Mouse (Mus musculus) thymus, postnatal 36 days (tissue): ENCODE measurements around the gene Zfp990.
"Not testable (repeated sequence)": the region's sequence is repeated elsewhere in the genome, so short reads cannot be mapped to it uniquely, and the experiment has no call there.

Experiments used
- DNase-seq, 2 experiments: peaks; one replicate each; pipeline ENCODE4 v3.0.0; 2022; ENCODE audit warnings: mixed read lengths in 2 of 2

Gene Zfp990

DNA sequence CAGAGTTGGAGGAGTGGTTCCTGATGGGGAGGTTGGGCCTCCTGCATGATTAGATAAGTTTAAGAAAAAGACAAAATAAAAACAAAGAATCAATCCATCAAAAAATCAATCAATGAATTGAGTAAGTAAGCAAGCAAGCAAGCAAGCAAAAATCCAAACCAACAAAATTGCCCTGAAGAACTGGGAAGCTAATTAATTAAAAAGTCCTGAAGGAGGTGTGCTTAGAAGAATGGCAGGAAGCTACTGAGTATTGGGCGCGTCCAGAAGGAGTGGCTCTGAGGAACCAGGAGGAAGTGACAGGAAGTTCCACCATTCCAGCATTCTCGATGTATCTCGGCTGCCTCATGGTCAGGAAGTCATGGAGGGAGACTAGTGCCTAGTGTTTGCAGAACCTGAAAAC, at the start of gene Zfp990:
Gene Zfp990, plus strand, starts transcription at position 301 of the 400 bp plus-strand sequence.
- not testable (repeated sequence) for DNase-seq

- peak; percentile 44 to 58 for DNase-seq
These were observed 46.9 kb upstream of the Zfp990 start for GRCm38 (mm10) chr4:145463553-145464253.

- no peak for DNase-seq
These were observed 32.4 kb upstream of the Zfp990 start for GRCm38 (mm10) chr4:145478128-145478527.

GRCm38 (mm10) chr4:145480699-145481098, 29.9 kb upstream of the Zfp990 start:
- DNase-seq: not testable (repeated sequence)

DNA sequence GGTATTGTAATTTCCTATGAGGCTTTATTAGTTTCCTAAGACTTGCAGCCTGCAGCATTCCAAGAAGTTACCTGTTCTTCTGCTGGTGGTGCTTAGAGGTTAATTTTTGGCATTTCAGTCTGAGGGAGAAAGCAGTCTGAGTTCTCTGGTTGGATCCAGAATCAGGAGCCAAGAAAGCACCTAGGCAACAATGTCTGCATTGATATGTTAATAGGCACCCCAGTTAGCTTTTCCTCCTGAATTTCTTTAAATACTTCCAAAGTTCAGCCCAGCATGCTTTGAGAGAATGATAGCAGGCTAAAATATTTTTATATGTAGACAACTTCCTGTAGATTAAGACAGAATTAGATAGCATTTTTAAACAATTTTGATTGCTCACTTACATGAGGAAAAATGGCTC, 21.2 kb upstream of the Zfp990 start:
- DNase-seq: no peak

- no peak for DNase-seq
These were observed 18.4 kb upstream of the Zfp990 start for GRCm38 (mm10) chr4:145492132-145492531.

- DNase-seq: not testable (repeated sequence)
These were observed 17.2 kb upstream of the Zfp990 start for GRCm38 (mm10) chr4:145493316-145493715.

GRCm38 (mm10) chr4:145514637-145515036, 4.1 kb downstream of the Zfp990 start:
- DNase-seq: not testable (repeated sequence)

DNA sequence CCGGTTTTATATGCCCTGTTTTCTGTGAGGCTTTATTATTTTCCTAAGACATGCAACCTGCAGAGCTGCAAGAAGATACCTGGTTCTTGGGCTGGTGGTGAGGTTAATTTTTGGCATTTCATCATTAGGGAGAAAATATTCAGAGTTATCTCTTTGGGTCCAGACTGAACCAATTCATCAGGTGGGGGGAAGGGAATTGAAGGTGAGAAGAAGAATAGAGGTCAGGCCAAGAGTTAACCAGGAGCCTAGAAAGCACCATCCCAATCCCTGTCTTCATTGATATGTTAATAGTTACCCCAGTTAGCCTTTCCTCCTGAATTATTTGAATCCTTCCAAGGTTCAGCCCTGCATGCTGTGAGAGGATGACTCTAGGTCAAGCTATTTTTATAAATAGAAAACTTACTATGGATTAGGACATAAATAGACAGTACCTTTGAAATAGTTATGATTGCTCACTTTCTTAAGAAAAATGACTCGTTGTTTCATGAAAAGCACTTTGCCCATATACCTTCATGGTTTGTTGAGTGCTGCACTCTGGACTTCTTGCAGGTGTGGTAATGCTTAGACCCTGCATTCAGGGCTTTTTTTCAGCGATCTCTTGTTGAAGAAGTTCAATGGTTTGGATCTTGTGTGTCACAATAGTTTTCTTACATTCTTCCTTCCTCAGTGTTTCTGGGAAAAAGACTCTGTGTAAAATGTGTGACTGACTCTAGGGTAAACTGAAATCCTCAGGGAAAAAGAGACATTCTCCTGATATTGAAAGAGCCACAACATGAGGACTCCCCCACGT, 5.4 kb downstream of the Zfp990 start:
- not testable (repeated sequence) for DNase-seq

DNA sequence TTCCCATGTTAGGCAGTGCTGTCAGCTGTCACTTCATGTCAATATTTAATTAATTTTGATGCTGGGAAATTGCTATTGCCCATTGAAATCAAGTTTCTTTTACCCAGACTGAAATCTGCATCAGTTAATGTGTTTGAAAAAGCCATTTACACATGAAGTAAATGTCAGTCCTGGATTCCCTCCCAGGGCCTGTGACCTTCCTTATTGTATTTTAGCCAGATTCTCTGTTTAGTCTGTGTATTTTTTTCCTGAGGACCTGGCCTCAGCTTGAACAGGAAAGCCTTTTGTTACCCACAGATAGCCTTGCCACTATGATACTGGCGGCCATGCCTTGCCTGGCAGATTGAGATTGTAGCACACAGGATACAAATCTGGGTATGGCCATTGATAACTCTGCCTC, 6.8 kb downstream of the Zfp990 start:
- not testable (repeated sequence) for DNase-seq

- DNase-seq: not testable (repeated sequence)
These were observed 33.3 kb downstream of the Zfp990 start for GRCm38 (mm10) chr4:145543861-145544260.

DNA sequence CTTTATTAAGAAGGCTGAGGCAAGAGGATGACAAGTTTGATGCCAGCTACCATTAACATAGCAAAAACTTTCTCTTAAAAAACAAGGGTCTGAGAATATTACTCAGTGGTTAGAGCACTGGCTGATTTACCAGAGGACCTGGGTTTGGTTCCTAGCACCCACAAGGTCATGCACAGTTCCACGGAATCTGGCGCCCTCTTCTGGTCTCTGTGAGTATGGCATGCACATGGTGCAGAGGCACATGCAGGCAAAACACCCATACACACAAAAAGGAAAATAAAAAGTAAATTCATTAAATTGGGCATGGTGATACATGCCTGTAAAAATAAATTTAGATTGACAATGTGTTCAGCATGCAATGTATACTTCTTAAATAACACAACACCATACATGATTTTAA, 34.5 kb downstream of the Zfp990 start:
- not testable (repeated sequence) for DNase-seq

- not testable (repeated sequence) for DNase-seq
These were observed 35.3 kb downstream of the Zfp990 start for GRCm38 (mm10) chr4:145545734-145546349.

GRCm38 (mm10) chr4:145546477-145546876, 35.9 kb downstream of the Zfp990 start:
- not testable (repeated sequence) for DNase-seq

DNA sequence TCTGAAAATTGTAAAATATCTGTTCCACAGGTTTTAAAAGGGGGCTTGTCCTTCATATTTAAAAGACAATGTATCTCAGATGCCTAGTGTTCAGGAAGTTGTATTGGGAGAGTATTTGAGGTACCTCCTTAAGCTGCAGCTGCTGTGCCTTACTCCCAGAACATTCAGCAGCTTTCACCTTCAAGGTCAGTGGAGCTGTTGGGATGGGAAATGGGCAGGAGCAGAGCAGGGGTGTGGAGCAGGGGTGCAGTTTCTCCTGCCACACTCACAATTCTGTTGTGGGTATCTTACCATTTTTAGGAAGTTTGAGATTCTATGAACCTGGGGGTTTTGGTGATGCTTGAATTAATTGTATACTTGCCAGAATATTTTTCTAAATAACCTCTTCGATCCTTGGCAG, 46.1 kb downstream of the Zfp990 start:
- DNase-seq: no peak

GRCm38 (mm10) chr4:145559505-145560099, 49.0 kb downstream of the Zfp990 start:
- DNase-seq: no peak

- no peak for DNase-seq
These were observed 53.7 kb downstream of the Zfp990 start for GRCm38 (mm10) chr4:145564111-145564821.

GRCm38 (mm10) chr4:145570461-145570860, 59.9 kb downstream of the Zfp990 start:
- not testable (repeated sequence) for DNase-seq

DNA sequence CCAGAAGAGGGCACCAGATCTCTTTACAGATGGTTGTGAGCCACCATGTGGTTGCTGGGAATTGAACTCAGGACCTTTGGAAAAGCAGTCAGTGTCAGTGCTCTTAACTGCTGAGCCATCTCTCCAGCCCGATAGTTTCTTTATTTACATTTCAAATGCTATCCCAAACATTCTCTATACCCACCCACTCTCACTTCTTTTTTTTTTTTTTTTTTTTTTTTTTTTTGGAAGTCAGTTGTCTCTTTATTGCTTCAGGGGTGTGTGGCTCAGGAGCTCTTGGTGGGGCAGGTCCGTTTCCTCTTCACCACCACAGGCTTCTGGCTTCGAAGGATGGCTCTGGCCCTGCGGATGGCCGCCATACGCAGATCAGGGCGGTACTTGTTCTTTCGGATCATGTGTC, 66.1 kb downstream of the Zfp990 start:
- not testable (repeated sequence) for DNase-seq

DNA sequence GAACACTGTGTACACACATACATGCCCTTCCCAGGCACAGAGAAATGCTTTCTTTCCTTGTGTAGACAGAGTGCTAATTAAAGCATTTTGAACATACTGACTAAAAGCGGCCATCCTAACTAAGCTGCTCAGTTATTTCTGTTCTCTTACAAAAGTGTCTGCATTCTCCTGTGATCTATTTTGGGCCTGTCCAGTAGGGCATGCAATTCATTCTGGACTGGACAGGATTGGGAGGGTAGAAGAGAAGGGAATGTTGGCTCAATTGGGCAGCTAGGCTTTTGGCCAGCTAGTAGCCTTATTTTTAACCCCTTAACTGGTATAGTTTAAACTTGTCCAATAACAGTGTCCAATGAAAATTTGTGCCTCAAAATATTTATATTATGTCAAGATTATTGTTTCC, 69.8 kb downstream of the Zfp990 start:
- DNase-seq: not testable (repeated sequence)

GRCm38 (mm10) chr4:145585078-145585477, 74.5 kb downstream of the Zfp990 start, which contains the start of gene Gm13212:
Gene Gm13212, plus strand, starts transcription at chr4:145585166.
- peak; percentile 40 to 42 for DNase-seq

- not testable (repeated sequence) for DNase-seq
These were observed 75.5 kb downstream of the Zfp990 start for GRCm38 (mm10) chr4:145586046-145586445.
